Mouse (Mus musculus): ENCODE measurements at regions not wholly inside any gene's neighbourhood (a gene's known extent, or its start where the extent isn't known, plus 50 kb on each side); places are given as distances from the start of the nearest gene placed in this dataset.
A peak's percentile ranks its signal among the peaks of the same experiment; 100 is the strongest.

- WGBS = 81% methylated on average over 7 of the region's 7 CpGs
- no peak for ATAC-seq (ENCODE audit: low FRiP score, low TSS enrichment)
- peaks cover 4% of the 10 kb centered on the region for H3K4me1 ChIP-seq (ENCODE audit: insufficient read depth, low read length)
- H3K4me2 ChIP-seq (replicated peaks; ENCODE audit: low read depth, low read length) = no peak overlapping the region
- H3K9ac ChIP-seq (replicated peaks; ENCODE audit: low read length) = no peak overlapping the region
- H3K27me3 ChIP-seq (ENCODE audit: insufficient read depth, low read length) = no peaks in the 10 kb centered on the region
- H3K4me3 ChIP-seq (ENCODE audit: low read length) = no peak overlapping the region
- no peaks in the 10 kb centered on the region for H3K36me3 ChIP-seq (ENCODE audit: insufficient read depth, low read length)
- H3K9me3 ChIP-seq (ENCODE audit: low read length) = no peaks in the 10 kb centered on the region
- H3K27ac ChIP-seq (ENCODE audit: low read length) = no peak overlapping the region
Observed at GRCm38 (mm10) chr6:94813481-94814148, 113.7 kb upstream of the Lrig1 start.

- no peaks in the 10 kb centered on the region for H3K36me3 ChIP-seq (ENCODE audit: insufficient read depth, low read length)
- 49% methylated on average over 4 of the region's 4 CpGs for WGBS
- H3K4me2 ChIP-seq (replicated peaks; ENCODE audit: low read depth, low read length) = no peak overlapping the region
- H3K4me1 ChIP-seq (ENCODE audit: insufficient read depth, low read length) = peaks cover 4% of the 10 kb centered on the region; the same call in 1 of the 2 replicates
- no peak overlapping the region for H3K4me3 ChIP-seq (ENCODE audit: low read length)
- no peak overlapping the region for H3K9ac ChIP-seq (replicated peaks; ENCODE audit: low read length)
- no peaks in the 10 kb centered on the region for H3K27me3 ChIP-seq (ENCODE audit: insufficient read depth, low read length)
- no peak overlapping the region for H3K27ac ChIP-seq (ENCODE audit: low read length)
- H3K9me3 ChIP-seq (ENCODE audit: low read length) = no peaks in the 10 kb centered on the region
- no peak for ATAC-seq (ENCODE audit: low FRiP score, low TSS enrichment)
Observed at GRCm38 (mm10) chr6:94811846-94812245, 111.9 kb upstream of the Lrig1 start.

GRCm38 (mm10) chr6:94807216-94807615 lies 107.3 kb upstream of the Lrig1 start:
- Histone ChIP-seq H3K4me1 (ENCODE audit: insufficient read depth, low read length) (peaks cover 6% of the 10 kb centered on the region; the same call in 1 of the 2 replicates), H3K27ac (ENCODE audit: low read length) (no peak overlapping the region), H3K4me2 (replicated peaks; ENCODE audit: low read depth, low read length) (no peak overlapping the region), H3K9me3 (ENCODE audit: low read length) (no peaks in the 10 kb centered on the region), H3K36me3 (ENCODE audit: insufficient read depth, low read length) (no peaks in the 10 kb centered on the region), H3K27me3 (ENCODE audit: insufficient read depth, low read length) (no peaks in the 10 kb centered on the region), H3K9ac (replicated peaks; ENCODE audit: low read length) (no peak overlapping the region), H3K4me3 (ENCODE audit: low read length) (no peak overlapping the region)
- WGBS = 88% methylated on average over 6 of the region's 6 CpGs
- ATAC-seq (ENCODE audit: low FRiP score, low TSS enrichment) = no peak

- Histone ChIP-seq H3K4me3 (ENCODE audit: low read length) (no peak overlapping the region), H3K9me3 (ENCODE audit: low read length) (no peaks in the 10 kb centered on the region), H3K36me3 (ENCODE audit: insufficient read depth, low read length) (no peaks in the 10 kb centered on the region), H3K27me3 (ENCODE audit: insufficient read depth, low read length) (no peaks in the 10 kb centered on the region), H3K4me1 (ENCODE audit: insufficient read depth, low read length) (peaks cover 6% of the 10 kb centered on the region; the same call in 1 of the 2 replicates), H3K9ac (replicated peaks; ENCODE audit: low read length) (no peak overlapping the region), H3K4me2 (replicated peaks; ENCODE audit: low read depth, low read length) (no peak overlapping the region), H3K27ac (ENCODE audit: low read length) (no peak overlapping the region)
- ATAC-seq (ENCODE audit: low FRiP score, low TSS enrichment) = no peak
- WGBS = 65% methylated on average over 12 of the region's 12 CpGs
Observed at GRCm38 (mm10) chr6:94806481-94807160, 106.7 kb upstream of the Lrig1 start.

- WGBS = 53% methylated on average over 6 of the region's 6 CpGs
- H3K4me3 ChIP-seq (ENCODE audit: low read length) = no peak overlapping the region
- H3K27ac ChIP-seq (ENCODE audit: low read length) = no peak overlapping the region
- peaks cover 6% of the 10 kb centered on the region; the same call in 1 of the 2 replicates for H3K4me1 ChIP-seq (ENCODE audit: insufficient read depth, low read length)
- no peak for ATAC-seq (ENCODE audit: low FRiP score, low TSS enrichment)
- no peak overlapping the region for H3K9ac ChIP-seq (replicated peaks; ENCODE audit: low read length)
- H3K36me3 ChIP-seq (ENCODE audit: insufficient read depth, low read length) = no peaks in the 10 kb centered on the region
- H3K27me3 ChIP-seq (ENCODE audit: insufficient read depth, low read length) = no peaks in the 10 kb centered on the region
- no peak overlapping the region for H3K4me2 ChIP-seq (replicated peaks; ENCODE audit: low read depth, low read length)
- no peaks in the 10 kb centered on the region for H3K9me3 ChIP-seq (ENCODE audit: low read length)
Observed at GRCm38 (mm10) chr6:94805685-94806084, 105.7 kb upstream of the Lrig1 start.

- no peaks in the 10 kb centered on the region for H3K36me3 ChIP-seq (ENCODE audit: insufficient read depth, low read length)
- H3K27ac ChIP-seq (ENCODE audit: low read length) = no peak overlapping the region
- no peak overlapping the region for H3K9ac ChIP-seq (replicated peaks; ENCODE audit: low read length)
- peaks cover 6% of the 10 kb centered on the region; the same call in 1 of the 2 replicates for H3K4me1 ChIP-seq (ENCODE audit: insufficient read depth, low read length)
- 77% methylated on average over 10 of the region's 10 CpGs for WGBS
- H3K4me3 ChIP-seq (ENCODE audit: low read length) = no peak overlapping the region
- no peaks in the 10 kb centered on the region for H3K9me3 ChIP-seq (ENCODE audit: low read length)
- ATAC-seq (ENCODE audit: low FRiP score, low TSS enrichment) = no peak
- H3K27me3 ChIP-seq (ENCODE audit: insufficient read depth, low read length) = no peaks in the 10 kb centered on the region
- no peak overlapping the region for H3K4me2 ChIP-seq (replicated peaks; ENCODE audit: low read depth, low read length)
Observed at GRCm38 (mm10) chr6:94804284-94804815, 104.4 kb upstream of the Lrig1 start.

- H3K9ac ChIP-seq (replicated peaks; ENCODE audit: low read length) = no peak overlapping the region
- H3K4me1 ChIP-seq (ENCODE audit: insufficient read depth, low read length) = peaks cover 6% of the 10 kb centered on the region; the same call in 1 of the 2 replicates
- H3K4me3 ChIP-seq (ENCODE audit: low read length) = 0 out of 2 replicates have a peak overlapping the region, but pooled peaks have one; percentile 11
- H3K9me3 ChIP-seq (ENCODE audit: low read length) = peaks cover 7% of the 10 kb centered on the region
- no peaks in the 10 kb centered on the region for H3K27me3 ChIP-seq (ENCODE audit: insufficient read depth, low read length)
- no peaks in the 10 kb centered on the region for H3K36me3 ChIP-seq (ENCODE audit: insufficient read depth, low read length)
- 28% methylated on average over 12 of the region's 12 CpGs for WGBS
- H3K4me2 ChIP-seq (replicated peaks; ENCODE audit: low read depth, low read length) = no peak overlapping the region; the same call in 1 of the 2 replicates
- ATAC-seq (ENCODE audit: low FRiP score, low TSS enrichment) = no peak
- H3K27ac ChIP-seq (ENCODE audit: low read length) = no peak overlapping the region
Observed at GRCm38 (mm10) chr6:94801039-94801438, 101.1 kb upstream of the Lrig1 start.

GRCm38 (mm10) chr6:94798545-94799211 lies 98.7 kb upstream of the Lrig1 start:
- Histone ChIP-seq H3K4me2 (replicated peaks; ENCODE audit: low read depth, low read length) (no peak overlapping the region), H3K27me3 (ENCODE audit: insufficient read depth, low read length) (no peaks in the 10 kb centered on the region), H3K9me3 (ENCODE audit: low read length) (peaks cover 7% of the 10 kb centered on the region), H3K4me3 (ENCODE audit: low read length) (no peak overlapping the region), H3K4me1 (ENCODE audit: insufficient read depth, low read length) (no peaks in the 10 kb centered on the region), H3K27ac (ENCODE audit: low read length) (no peak overlapping the region), H3K9ac (replicated peaks; ENCODE audit: low read length) (no peak overlapping the region), H3K36me3 (ENCODE audit: insufficient read depth, low read length) (no peaks in the 10 kb centered on the region)
- WGBS = 92% methylated on average over 4 of the region's 4 CpGs
- ATAC-seq (ENCODE audit: low FRiP score, low TSS enrichment) = no peak

- WGBS = 78% methylated on average over 4 of the region's 4 CpGs
- H3K4me2 ChIP-seq (replicated peaks; ENCODE audit: low read depth, low read length) = no peak overlapping the region
- peaks cover 7% of the 10 kb centered on the region for H3K9me3 ChIP-seq (ENCODE audit: low read length)
- no peak overlapping the region for H3K9ac ChIP-seq (replicated peaks; ENCODE audit: low read length)
- H3K4me1 ChIP-seq (ENCODE audit: insufficient read depth, low read length) = no peaks in the 10 kb centered on the region
- no peaks in the 10 kb centered on the region for H3K36me3 ChIP-seq (ENCODE audit: insufficient read depth, low read length)
- ATAC-seq (ENCODE audit: low FRiP score, low TSS enrichment) = no peak
- H3K27ac ChIP-seq (ENCODE audit: low read length) = no peak overlapping the region
- H3K4me3 ChIP-seq (ENCODE audit: low read length) = no peak overlapping the region
- no peaks in the 10 kb centered on the region for H3K27me3 ChIP-seq (ENCODE audit: insufficient read depth, low read length)
Observed at GRCm38 (mm10) chr6:94795442-94795841, 95.5 kb upstream of the Lrig1 start.
